8 mouse cellular contexts compared by ENCODE assay signal in the genomic region with DNA sequence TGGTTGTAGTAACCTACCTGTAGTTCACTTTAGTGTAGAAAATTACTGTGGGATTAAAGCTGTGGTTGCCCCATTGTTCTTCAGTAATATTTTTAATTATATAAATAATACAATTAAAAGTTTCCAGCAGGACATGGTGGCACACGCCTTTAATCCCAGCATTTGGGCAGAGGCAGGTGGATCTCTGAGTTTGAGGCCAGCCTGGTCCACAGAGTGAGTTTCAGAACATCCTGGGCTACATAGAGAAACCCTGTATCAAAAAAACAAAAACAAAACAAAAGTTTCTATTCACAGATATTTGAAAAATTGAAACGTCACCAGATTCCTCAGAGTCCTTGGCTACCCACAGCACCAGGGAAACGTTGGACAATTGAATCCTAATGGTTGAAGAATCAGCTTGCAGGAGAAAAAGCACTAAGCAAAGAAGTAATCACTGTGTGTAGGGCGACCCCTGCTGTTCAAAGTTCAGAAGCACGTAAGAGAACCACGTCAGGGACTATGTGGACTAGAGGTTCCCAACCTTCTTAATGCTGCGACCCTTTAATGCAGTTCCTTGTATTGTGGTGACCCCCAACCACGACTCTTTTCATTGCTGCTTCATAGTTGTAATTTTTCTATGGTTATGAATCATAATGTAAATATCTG.
DNase-seq lines count a peak whose midpoint lies in the region; ATAC-seq and TF ChIP-seq lines count a peak whose summit lies in the region.

No protein-coding gene starts in this region.

- peaks cover 14% of the 10 kb centered on the region; the same call in 1 of the 2 replicates for H3K27me3 ChIP-seq in forebrain, embryonic 16.5 days (replicated peaks; ENCODE audit: control insufficient read depth, insufficient read depth, low read length)

- no peaks in the 10 kb centered on the region for H3K36me3 ChIP-seq in ES-E14 (ENCODE audit: control insufficient read depth, insufficient read depth, low read length, poor library complexity, severe bottlenecking)
- H3K36me3 ChIP-seq in forebrain, embryonic 16.5 days (ENCODE audit: control insufficient read depth, insufficient read depth) = no peaks in the 10 kb centered on the region

- no peak overlapping the region for H3K4me3 ChIP-seq in ES-E14 (ENCODE audit: insufficient read depth in 1 of 2, low read depth in 1 of 2, low read length in 2 of 2, poor library complexity in 1 of 2, severe bottlenecking in 1 of 2)
- no peak overlapping the region for H3K4me3 ChIP-seq in forebrain, embryonic 16.5 days (replicated peaks; ENCODE audit: low read length)
- H3K4me3 ChIP-seq in lung, adult 2 months (replicated peaks; ENCODE audit: extremely low read depth, low read depth, low read length) = no peak overlapping the region

- no peak overlapping the region for H3K9ac ChIP-seq in ES-E14 (ENCODE audit: insufficient read depth, low read depth, low read length, poor library complexity, severe bottlenecking)
- H3K9ac ChIP-seq in forebrain, embryonic 16.5 days (replicated peaks; ENCODE audit: low read depth, low read length) = no peak overlapping the region

- no peak overlapping the region for H3K27ac ChIP-seq in ES-E14 (ENCODE audit: insufficient read depth, low read depth, low read length, poor library complexity, severe bottlenecking)
- H3K27ac ChIP-seq in forebrain, embryonic 16.5 days (ENCODE audit: low read length) = no peak overlapping the region

- H3K4me2 ChIP-seq in forebrain, embryonic 16.5 days (ENCODE audit: low read length) = no peak overlapping the region

- TF ChIP-seq CTCF in lung, adult 2 months (IDR thresholded peaks at IDR 0.05; ENCODE audit: insufficient read depth, low read length) = peak; percentile 53

- H3K4me1 ChIP-seq in ES-E14 (ENCODE audit: control insufficient read depth in 2 of 2, insufficient read depth in 2 of 2, low read length in 2 of 2, poor library complexity in 1 of 2) = no peaks in the 10 kb centered on the region
- no peaks in the 10 kb centered on the region for H3K4me1 ChIP-seq in forebrain, embryonic 16.5 days (replicated peaks; ENCODE audit: control insufficient read depth, insufficient read depth, low read length)
- H3K4me1 ChIP-seq in lung, adult 2 months (ENCODE audit: control insufficient read depth, insufficient read depth, low read length) = no peaks in the 10 kb centered on the region

- DNase-seq in ES-E14 (ENCODE audit: low read depth, low spot score) = peak; percentile 67
- peak; percentile 65 to 93 for DNase-seq in layer of hippocampus, adult 18-20 months (ENCODE audit: low spot score in 2 of 2)
- DNase-seq in lung, adult 2 months = peak; percentile 60
- peak; percentile 16 to 21 for DNase-seq in thymus, adult 18-20 months

- ATAC-seq in cerebellum, adult (ENCODE audit: insufficient number of reproducible peaks, low FRiP score, low TSS enrichment) = peak; percentile 81
- ATAC-seq in forebrain, embryonic 16.5 days = peak; percentile 66
- peak; percentile 69 to 81; a peak in 3 of 4 replicates for ATAC-seq in hematopoietic stem cell, adult 5-6 weeks (replicated peaks in 1 of 2; ENCODE audit: insufficient read depth in 1 of 2, low FRiP score in 2 of 2, low TSS enrichment in 1 of 2, low read depth in 1 of 2, poor library complexity in 2 of 2, severe bottlenecking in 2 of 2)
- peak; percentile 78 for ATAC-seq in neutrophil, adult 5-6 weeks (ENCODE audit: extremely low read depth, insufficient number of reproducible peaks, low FRiP score, poor library complexity, severe bottlenecking)

- in situ Hi-C loops in ES-E14 (cut with MboI; ENCODE audit: low sequenced_read_pairs in 2 of 2, unreplicated experiment in 2 of 2) = no loop called here

- TF ChIP-seq POLR2A in lung, adult 2 months (IDR thresholded peaks at IDR 0.05; ENCODE audit: borderline replicate concordance, extremely low read depth, low read depth, low read length) = no peak

- H3K9me3 ChIP-seq in ES-E14 (ENCODE audit: control insufficient read depth, insufficient read depth, low read depth, low read length) = no peaks in the 10 kb centered on the region
- H3K9me3 ChIP-seq in forebrain, embryonic 16.5 days (ENCODE audit: control insufficient read depth, low read length) = no peaks in the 10 kb centered on the region

- 11% methylated on average over 8 of the region's 8 CpGs for WGBS in forebrain, embryonic 16.5 days
- WGBS in lung, adult 2 months = 12% methylated on average over 8 of the region's 8 CpGs

TF ChIP-seq in ES-E14, 5 proteins besides CTCF, POLR2A, EP300 and RAD21:
- TF ChIP-seq ZC3H11A (IDR thresholded peaks at IDR 0.05; ENCODE audit: borderline replicate concordance, low read depth, low read length) (0 out of 2 replicates have a peak, but pooled peaks have one; percentile 45), ZNF384 (IDR thresholded peaks at IDR 0.05; ENCODE audit: low read depth, low read length) (no peak), MAFK (IDR thresholded peaks at IDR 0.05; ENCODE audit: insufficient read depth, low read depth, low read length) (0 out of 2 replicates have a peak, but pooled peaks have one; percentile 41), CHD2 (IDR thresholded peaks at IDR 0.05; ENCODE audit: low read depth, low read length) (no peak), HCFC1 (IDR thresholded peaks at IDR 0.05; ENCODE audit: borderline replicate concordance, insufficient read depth, low read length) (no peak)

Comparison
In these comparisons a context has a peak if more than half of its experiments do, and no peak if none do; other contexts are left out.
1. DNase-seq: peak in every context shown above with its lines; median percentile 79 in layer of hippocampus, adult 18-20 months; 67 in ES-E14; 60 in lung, adult 2 months; 18 in thymus, adult 18-20 months.